Mouse (Mus musculus): ENCODE results near the gene Cmc1.

DNA sequence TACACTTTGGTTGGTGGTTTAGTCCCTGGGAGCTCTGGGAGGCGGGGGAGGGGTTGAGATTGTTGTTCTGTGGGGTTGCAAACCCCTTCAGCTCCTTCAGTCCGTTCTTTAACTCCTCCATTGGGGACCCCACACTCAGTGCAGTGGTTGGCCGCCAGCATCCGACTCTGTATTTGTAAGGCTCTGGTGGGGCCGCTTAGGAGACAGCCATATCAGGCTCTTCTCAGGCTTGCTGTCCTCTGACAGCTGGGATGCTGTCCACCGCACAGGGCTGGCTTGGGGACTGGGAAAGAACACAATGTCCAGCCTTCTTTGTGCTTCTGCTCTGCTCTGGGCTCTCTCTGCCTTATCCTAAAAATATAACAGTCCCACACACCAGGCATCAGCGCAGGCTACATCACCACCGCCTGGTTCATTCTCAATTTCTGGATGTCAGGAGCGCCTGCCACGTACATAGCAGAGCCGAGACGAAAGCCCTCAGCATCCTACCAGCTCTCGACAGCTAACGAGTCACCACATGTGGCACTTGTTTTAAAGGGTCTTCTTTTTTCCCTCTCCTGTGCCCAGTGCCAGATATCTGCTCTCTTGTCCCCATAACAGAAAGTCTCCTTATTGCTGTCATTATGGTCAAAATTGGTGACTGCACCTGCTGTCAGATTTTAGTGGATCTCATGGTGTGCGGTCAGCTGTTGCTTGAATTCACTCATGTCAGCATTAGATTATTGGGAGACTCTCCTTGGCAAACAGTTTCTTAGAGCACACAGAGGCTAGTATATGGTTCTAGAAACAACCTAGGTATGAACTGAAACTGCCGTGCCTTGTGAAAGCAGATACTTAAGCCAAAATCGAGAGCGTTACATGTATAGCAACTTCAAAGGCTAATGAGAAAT is 29.4 kb upstream of the Cmc1 start:
- TF ChIP-seq MAX (IDR thresholded peaks at IDR 0.05; ENCODE audit: low read depth), result no peak
- TF ChIP-seq TCF12 (IDR thresholded peaks at IDR 0.05; ENCODE audit: insufficient read depth, poor library complexity, severe bottlenecking), result no peak
- no peak for TF ChIP-seq POLR2A (IDR thresholded peaks at IDR 0.05; ENCODE audit: insufficient read length, low read depth)
- TF ChIP-seq POLR2AphosphoS2 (IDR thresholded peaks at IDR 0.05; ENCODE audit: insufficient read length, low read depth), result no peak
- TF ChIP-seq MYOG (IDR thresholded peaks at IDR 0.05; ENCODE audit: control insufficient read depth in 1 of 3, insufficient read depth in 1 of 3, insufficient read length in 2 of 3, low read depth in 2 of 3), result no peak
- TF ChIP-seq CEBPB (IDR thresholded peaks at IDR 0.05; ENCODE audit: insufficient read depth, poor library complexity, severe bottlenecking), result no peak
- TF ChIP-seq MYOD1 (IDR thresholded peaks at IDR 0.05; ENCODE audit: control insufficient read depth in 1 of 3, insufficient read length in 2 of 3, low read depth in 2 of 3), result no peak

Measured in myocyte (in vitro differentiated cells).